Mouse (Mus musculus): ENCODE data around the gene Slc4a10.

DNA sequence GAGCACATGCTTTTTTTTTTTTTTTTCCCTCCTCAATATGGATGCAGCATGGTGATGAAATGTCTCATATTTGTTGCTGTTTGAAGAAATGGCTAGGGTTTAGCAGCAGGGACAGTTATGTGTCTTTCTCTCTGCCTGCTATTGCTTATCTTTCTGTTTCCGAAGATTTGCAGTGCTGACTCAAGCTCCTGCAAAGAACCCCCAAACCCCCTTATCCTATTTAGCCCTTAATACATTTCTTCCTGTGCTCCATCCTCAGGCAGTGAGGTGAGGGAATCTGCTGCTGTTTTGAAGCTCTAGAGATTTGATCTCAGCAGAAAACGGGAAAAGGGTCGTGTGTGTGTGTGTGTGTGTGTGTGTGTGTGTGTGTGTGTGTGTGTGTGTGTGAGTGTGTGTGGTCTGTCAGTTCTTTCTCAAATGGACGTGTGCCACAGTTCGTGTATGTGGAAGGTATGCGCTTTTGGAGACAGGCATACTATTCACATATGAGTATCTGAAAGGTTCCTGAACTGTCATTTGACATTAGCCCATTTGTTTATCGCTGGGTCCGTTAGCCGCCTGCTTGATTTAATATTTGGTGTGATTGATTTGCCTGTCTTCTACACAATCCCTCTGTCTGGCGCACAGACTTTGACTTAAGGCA lies 720 bp downstream of the Slc4a10 start:
- TF ChIP-seq POLR2A (IDR thresholded peaks at IDR 0.05; ENCODE audit: borderline replicate concordance, extremely low read depth, low read depth, low read length) (no peak), CTCF (IDR thresholded peaks at IDR 0.05; ENCODE audit: insufficient read depth, low read length) (no peak)

Measured in lung, adult 2 months (tissue).